Mouse (Mus musculus) heart, adult 2 months (tissue): ENCODE measurements around the gene Trpc4ap. TPM values are rescaled to one million over a fixed set of nuclear protein-coding genes. Genes with fewer than 3 reads are reported as not detected.
A peak's percentile ranks its signal among the peaks of the same experiment; 100 is the strongest.

Experiments used
- DNase-seq, 2 experiments: peaks; one replicate each; pipeline ENCODE4 v3.0.0; 2021
- H3K27ac ChIP-seq: fragments of 200-600 bp; 2 replicates; pipeline ENCODE4 v1.8.1; 2022
- H3K27me3 ChIP-seq: fragments of 200-500 bp; 2 replicates; pipeline ENCODE4 v1.6.1; 2012; ENCODE audit warnings: mild to moderate bottlenecking, low read length, inconsistent platforms, mixed read lengths; ENCODE audit not compliant: control insufficient read depth, insufficient read depth
- H3K36me3 ChIP-seq: fragments of 200-500 bp; 2 replicates; pipeline ENCODE4 v1.6.1; 2012; ENCODE audit warnings: low read length, inconsistent platforms; ENCODE audit not compliant: control insufficient read depth, insufficient read depth
- H3K4me1 ChIP-seq: fragments of 200-500 bp; 2 replicates; pipeline ENCODE4 v1.6.1; 2011; ENCODE audit warnings: low read length; ENCODE audit not compliant: control insufficient read depth, insufficient read depth
- H3K4me3 ChIP-seq: fragments of 200-600 bp; 2 replicates; pipeline ENCODE4 v1.8.1; 2022
- H3K79me2 ChIP-seq: fragments of 200-500 bp; replicated peaks from 2 replicates; pipeline ENCODE4 v1.6.1; 2012; ENCODE audit warnings: mild to moderate bottlenecking, inconsistent platforms, low read length, moderate library complexity, mixed read lengths; ENCODE audit not compliant: control insufficient read depth, insufficient read depth
- H3K9ac ChIP-seq: fragments of 200-500 bp; 2 replicates; pipeline ENCODE4 v1.6.1; 2012; ENCODE audit warnings: low read depth, mild to moderate bottlenecking, control low read depth, inconsistent platforms, low read length, mixed read lengths
- CTCF ChIP-seq: fragments of 200-600 bp; IDR thresholded peaks from 2 replicates; pipeline ENCODE4 v1.8.1; 2022; ENCODE audit warnings: antibody characterized with exemption, mild to moderate bottlenecking, moderate library complexity
- EP300 ChIP-seq: fragments of 200-500 bp; IDR thresholded peaks from 2 replicates; pipeline ENCODE4 v1.6.1; 2011; ENCODE audit warnings: low read depth, low read length, control low read depth; ENCODE audit not compliant: insufficient read depth
- POLR2A ChIP-seq: fragments of 200-500 bp; IDR thresholded peaks from 2 replicates; pipeline ENCODE4 v1.6.1; 2011; ENCODE audit warnings: mild to moderate bottlenecking, low read depth, low read length, control low read depth; ENCODE audit not compliant: insufficient read depth
- WGBS: fragments of 180-500 bp; shearing (Covaris S2); methylation state at CpG from one replicate; pipeline ENCODE4 v1.1.7; 2018; 5-methylcytosine and 5-hydroxymethylcytosine counted together
- intact Hi-C: fragments of 180-260 bp; cut with DNase I; formaldehyde crosslinking; loops from one replicate; pipeline ENCODE4 v1.15.1; 2025
- polyA plus RNA-seq: library from polyadenylated mRNA; depleted of rRNA; stranded (reverse); fragments of >200 nt; gene quantifications from 2 replicates; pipeline ENCODE4 v1.2.3, GENCODE M21; 2012
- total RNA-seq, 2 experiments: library from RNA; stranded (reverse); gene quantifications; 2 replicates each; pipeline ENCODE4 v1.2.3; 2021

The Trpc4ap gene
- total and polyA plus RNA-seq, 3 experiments, result 77.0 to 95.6 (median 84.9) TPM

- peaks cover 10% of the 10 kb centered on the region for H3K36me3 ChIP-seq
- no peak overlapping the region for H3K27ac ChIP-seq
- peaks cover 8% of the 10 kb centered on the region for H3K4me1 ChIP-seq
- TF ChIP-seq CTCF, result no peak
- DNase-seq, result no peak
- intact Hi-C loops, result no loop called here
- 56% methylated on average over 8 of the region's 8 CpGs for WGBS
- H3K4me3 ChIP-seq, result no peak overlapping the region
- no peaks in the 10 kb centered on the region for H3K27me3 ChIP-seq
- no peak overlapping the region for H3K9ac ChIP-seq
- peaks cover 12% of the 10 kb centered on the region for H3K79me2 ChIP-seq
Measured at GRCm38 (mm10) chr2:155681194-155681593, 11.0 kb downstream of the Trpc4ap start.

- H3K79me2 ChIP-seq, result peaks cover 12% of the 10 kb centered on the region
- DNase-seq, result no peak
- WGBS, result 55% methylated on average over 5 of the region's 5 CpGs
- no peak overlapping the region for H3K4me3 ChIP-seq
- intact Hi-C loops, result no loop called here
- H3K27ac ChIP-seq, result no peak overlapping the region
- H3K9ac ChIP-seq, result no peak overlapping the region
- H3K36me3 ChIP-seq, result peaks cover 11% of the 10 kb centered on the region
- no peaks in the 10 kb centered on the region for H3K27me3 ChIP-seq
- TF ChIP-seq POLR2A, result no peak
- no peak for TF ChIP-seq EP300
- no peak for TF ChIP-seq CTCF
- H3K4me1 ChIP-seq, result peaks cover 8% of the 10 kb centered on the region
Measured at GRCm38 (mm10) chr2:155680591-155680990, 11.6 kb downstream of the Trpc4ap start.

GRCm38 (mm10) chr2:155679586-155680110, 12.5 kb downstream of the Trpc4ap start:
- intact Hi-C loops, result no loop called here
- WGBS, result 73% methylated on average over 4 of the region's 4 CpGs
- H3K79me2 ChIP-seq, result peaks cover 12% of the 10 kb centered on the region
- no peak overlapping the region for H3K4me3 ChIP-seq
- no peaks in the 10 kb centered on the region for H3K27me3 ChIP-seq
- DNase-seq, result no peak
- H3K4me1 ChIP-seq, result peaks cover 10% of the 10 kb centered on the region
- TF ChIP-seq EP300, result no peak
- TF ChIP-seq CTCF, result no peak
- no peak for TF ChIP-seq POLR2A
- no peak overlapping the region for H3K27ac ChIP-seq
- peaks cover 14% of the 10 kb centered on the region for H3K36me3 ChIP-seq
- H3K9ac ChIP-seq, result no peak overlapping the region

GRCm38 (mm10) chr2:155675118-155675517, 17.1 kb downstream of the Trpc4ap start:
- DNase-seq, result no peak
- H3K4me3 ChIP-seq, result no peak overlapping the region
- H3K9ac ChIP-seq, result no peak overlapping the region
- WGBS, result 35% methylated on average over 4 of the region's 4 CpGs
- TF ChIP-seq EP300, result no peak
- no peak for TF ChIP-seq CTCF
- H3K36me3 ChIP-seq, result peaks cover 11% of the 10 kb centered on the region
- no peak overlapping the region for H3K27ac ChIP-seq
- intact Hi-C loops, result no loop called here
- peaks cover 6% of the 10 kb centered on the region for H3K79me2 ChIP-seq
- no peaks in the 10 kb centered on the region for H3K27me3 ChIP-seq
- peaks cover 4% of the 10 kb centered on the region for H3K4me1 ChIP-seq

- no peak overlapping the region for H3K9ac ChIP-seq
- peaks cover 2% of the 10 kb centered on the region for H3K4me1 ChIP-seq
- no peaks in the 10 kb centered on the region for H3K27me3 ChIP-seq
- H3K27ac ChIP-seq, result no peak overlapping the region
- 19% methylated on average over 2 of the region's 2 CpGs for WGBS
- peaks cover 3% of the 10 kb centered on the region; the same call in 1 of the 2 replicates for H3K79me2 ChIP-seq
- peak; percentile 55 to 66 for DNase-seq
- H3K36me3 ChIP-seq, result peaks cover 7% of the 10 kb centered on the region; the same call in 1 of the 2 replicates
- H3K4me3 ChIP-seq, result no peak overlapping the region
- intact Hi-C loops, result loop anchor here (1.0 to 2.0 kb wide), 2 partner anchors 23 to 91 kb away; no protein-coding TSS in a partner anchor
- no peak for TF ChIP-seq POLR2A
- TF ChIP-seq CTCF, result peak; percentile 78
- 0 out of 2 replicates have a peak, but pooled peaks have one; percentile 18 for TF ChIP-seq EP300
Measured at GRCm38 (mm10) chr2:155673546-155673945, 18.6 kb downstream of the Trpc4ap start.

- intact Hi-C loops, result no loop called here
- H3K27ac ChIP-seq, result no peak overlapping the region
- peaks cover 7% of the 10 kb centered on the region; the same call in 1 of the 2 replicates for H3K36me3 ChIP-seq
- DNase-seq, result peak; percentile 31 to 33
- no peak overlapping the region for H3K4me3 ChIP-seq
- H3K9ac ChIP-seq, result no peak overlapping the region
- TF ChIP-seq POLR2A, result no peak
- no peak for TF ChIP-seq CTCF
- no peak for TF ChIP-seq EP300
- WGBS, result 54% methylated on average over 4 of the region's 4 CpGs
- no peaks in the 10 kb centered on the region for H3K27me3 ChIP-seq
- H3K79me2 ChIP-seq, result peaks cover 1% of the 10 kb centered on the region; the same call in 1 of the 2 replicates
- H3K4me1 ChIP-seq, result peaks cover 2% of the 10 kb centered on the region
Measured at GRCm38 (mm10) chr2:155671236-155671635, 20.9 kb downstream of the Trpc4ap start.
